Mouse (Mus musculus) G1E-ER4 (cell line): ENCODE measurements around the gene Ap1b1. TPM values are rescaled to one million over a fixed set of nuclear protein-coding genes. Genes with fewer than 3 reads are reported as not detected.

Experiments
- GATA1 ChIP-seq: IDR thresholded peaks from one replicate; pipeline ENCODE4 v1.8.0; 2012; ENCODE audit warnings: low read length, inconsistent platforms
- polyA plus RNA-seq: library from polyadenylated mRNA; stranded (reverse); fragments of >175 nt; gene quantifications from 2 replicates; pipeline ENCODE4 v1.2.3, GENCODE M21; 2012

Gene Ap1b1
- polyA plus RNA-seq, 1 experiment: 69.3 TPM

- no peak for TF ChIP-seq GATA1
These were observed 12.8 kb upstream of the Ap1b1 start for GRCm38 (mm10) chr11:4973871-4974256.

GRCm38 (mm10) chr11:4974376-4975122 lies 12.1 kb upstream of the Ap1b1 start:
- TF ChIP-seq GATA1: no peak

- TF ChIP-seq GATA1: no peak
These were observed 11.0 kb upstream of the Ap1b1 start for GRCm38 (mm10) chr11:4975623-4976022.

GRCm38 (mm10) chr11:4983010-4983409 lies 3.6 kb upstream of the Ap1b1 start:
- TF ChIP-seq GATA1: no peak

- TF ChIP-seq GATA1: no peak
These were observed 3.1 kb upstream of the Ap1b1 start for GRCm38 (mm10) chr11:4983538-4983937.

- no peak for TF ChIP-seq GATA1
These were observed 2.4 kb upstream of the Ap1b1 start for GRCm38 (mm10) chr11:4984249-4984648.

- no peak for TF ChIP-seq GATA1
These were observed 1.8 kb upstream of the Ap1b1 start for GRCm38 (mm10) chr11:4984799-4985198.

- TF ChIP-seq GATA1: no peak
These were observed 846 bp downstream of the Ap1b1 start for GRCm38 (mm10) chr11:4987487-4987852.

GRCm38 (mm10) chr11:4989187-4989586 lies 2.6 kb downstream of the Ap1b1 start:
- TF ChIP-seq GATA1: no peak

GRCm38 (mm10) chr11:4992471-4992870 lies 5.8 kb downstream of the Ap1b1 start:
- TF ChIP-seq GATA1: no peak

- TF ChIP-seq GATA1: no peak
These were observed 9.1 kb downstream of the Ap1b1 start for GRCm38 (mm10) chr11:4995676-4996075.

GRCm38 (mm10) chr11:4996621-4997199 lies 10.1 kb downstream of the Ap1b1 start:
- TF ChIP-seq GATA1: no peak

- no peak for TF ChIP-seq GATA1
These were observed 11.7 kb downstream of the Ap1b1 start for GRCm38 (mm10) chr11:4998352-4998751.

GRCm38 (mm10) chr11:4998762-4999161 lies 12.1 kb downstream of the Ap1b1 start:
- no peak for TF ChIP-seq GATA1

- no peak for TF ChIP-seq GATA1
These were observed 13.6 kb downstream of the Ap1b1 start for GRCm38 (mm10) chr11:5000241-5000640.

GRCm38 (mm10) chr11:5002826-5003225 lies 16.2 kb downstream of the Ap1b1 start:
- TF ChIP-seq GATA1: no peak

GRCm38 (mm10) chr11:5005528-5005927 lies 18.9 kb downstream of the Ap1b1 start:
- no peak for TF ChIP-seq GATA1
